Mouse (Mus musculus): Measurements from ENCODE around the gene Rbm5.

- TF ChIP-seq CTCF (IDR thresholded peaks at IDR 0.05; ENCODE audit: control insufficient read depth, insufficient read depth, low read length) (no peak), POLR2A (IDR thresholded peaks at IDR 0.05; ENCODE audit: borderline replicate concordance, control insufficient read depth, low read depth, low read length) (no peak)
These were observed 46.0 kb downstream of the Rbm5 start for GRCm38 (mm10) chr9:107724796-107725195.

Data from bone marrow, adult 2 months (tissue).